Mouse (Mus musculus) myocyte (in vitro differentiated cells): ENCODE results near the gene Cirbp.
A peak's percentile ranks its signal among the peaks of the same experiment; 100 is the strongest.

ENCODE experiments used
- E2F4 ChIP-seq: IDR thresholded peaks from one replicate; pipeline ENCODE4 v1.6.1; 2011; ENCODE audit warnings: mild to moderate bottlenecking, control low read depth, moderate library complexity; ENCODE audit not compliant: insufficient read depth
- MYOG ChIP-seq, 3 experiments: IDR thresholded peaks; one replicate each; pipeline ENCODE4 v1.6.1; 2011; ENCODE audit warnings: control low read depth in 2 of 3, low read depth in 2 of 3, mild to moderate bottlenecking in 2 of 3; ENCODE audit not compliant: insufficient read length in 2 of 3, control insufficient read depth in 1 of 3, insufficient read depth in 1 of 3
- POLR2A ChIP-seq: IDR thresholded peaks from one replicate; pipeline ENCODE4 v1.6.1; 2011; ENCODE audit warnings: low read depth, mild to moderate bottlenecking, control low read depth, moderate library complexity; ENCODE audit not compliant: insufficient read length
- TCF12 ChIP-seq: IDR thresholded peaks from one replicate; pipeline ENCODE4 v1.6.1; 2011; ENCODE audit warnings: mild to moderate bottlenecking, control low read depth; ENCODE audit not compliant: poor library complexity, insufficient read depth, severe bottlenecking
- USF1 ChIP-seq: IDR thresholded peaks from one replicate; pipeline ENCODE4 v1.6.1; 2011; ENCODE audit warnings: low read depth, mild to moderate bottlenecking, control low read depth, moderate library complexity

- peak; percentile 60 for TF ChIP-seq POLR2A
- TF ChIP-seq TCF12, result no peak
- TF ChIP-seq E2F4, result no peak
- TF ChIP-seq MYOG (IDR thresholded peaks at IDR 0.05; ENCODE audit: control insufficient read depth in 1 of 3, insufficient read depth in 1 of 3, insufficient read length in 2 of 3, low read depth in 2 of 3), result no peak
- TF ChIP-seq USF1, result no peak
Observed at GRCm38 (mm10) chr10:80168038-80168661, 2.4 kb downstream of the Cirbp start.
